Mouse (Mus musculus) duodenum, adult 2 months (tissue): Measurements from ENCODE around the gene Ereg. TPM values are rescaled to one million over a fixed set of nuclear protein-coding genes. Genes with fewer than 3 reads are reported as not detected.

ENCODE experiments used
- polyA plus RNA-seq: library from polyadenylated mRNA; depleted of rRNA; stranded (reverse); fragments of >200 nt; gene quantifications from 2 replicates; pipeline ENCODE4 v1.2.3, GENCODE M21; 2012; ENCODE audit warnings: low replicate concordance; rRNA removed

Gene Ereg
- polyA plus RNA-seq: 0.65 and 0.77 TPM in 2 replicates

DNA sequence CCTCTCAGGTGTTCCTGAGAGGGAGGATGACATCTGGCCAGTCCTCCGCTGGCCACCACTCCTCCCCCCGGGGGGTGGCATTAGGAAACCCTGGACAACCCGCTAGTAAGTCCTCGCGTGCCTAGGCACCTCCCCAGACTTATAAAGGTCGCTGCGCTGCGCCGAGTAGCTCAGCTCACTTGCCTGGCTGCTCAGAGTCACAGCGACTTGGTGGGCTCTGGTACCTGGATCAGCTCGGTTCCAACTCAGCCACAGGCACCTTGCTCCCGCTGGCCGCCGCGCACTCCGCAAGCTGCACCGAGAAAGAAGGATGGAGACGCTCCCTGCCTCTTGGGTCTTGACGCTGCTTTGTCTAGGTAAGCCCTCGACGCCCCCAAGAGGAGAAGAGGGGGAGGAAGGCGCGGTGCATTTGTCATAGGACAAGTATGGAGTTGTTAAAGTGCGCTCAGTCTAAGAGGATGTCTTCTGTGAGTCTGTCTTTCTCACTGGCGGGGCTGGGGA lies at the start of gene Ereg:
Ereg (plus strand) TSS at position 173 of the 501 bp plus-strand sequence.

DNA sequence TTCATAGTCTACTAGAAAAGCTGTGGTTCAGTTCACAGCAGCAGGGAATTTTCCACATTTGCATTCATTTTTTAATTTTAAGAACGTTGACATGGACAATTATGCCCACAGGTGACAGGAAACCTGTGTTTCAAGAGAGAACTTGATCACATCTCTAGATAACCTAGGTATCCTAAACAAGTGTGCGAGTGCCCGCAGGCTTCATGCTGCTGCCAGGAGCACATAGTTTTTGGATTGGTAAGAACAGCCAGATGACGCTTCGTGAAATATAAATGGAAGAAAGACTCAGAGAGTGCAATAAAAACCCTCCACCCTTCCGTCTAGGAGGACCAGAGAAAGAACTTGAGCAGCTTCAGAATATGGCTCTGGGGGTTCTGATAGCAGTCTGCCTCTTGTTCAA lies 47.3 kb upstream of the Ereg start, which contains the start of gene Epgn:
Epgn (plus strand) TSS at position 301 of the 400 bp plus-strand sequence.

DNA sequence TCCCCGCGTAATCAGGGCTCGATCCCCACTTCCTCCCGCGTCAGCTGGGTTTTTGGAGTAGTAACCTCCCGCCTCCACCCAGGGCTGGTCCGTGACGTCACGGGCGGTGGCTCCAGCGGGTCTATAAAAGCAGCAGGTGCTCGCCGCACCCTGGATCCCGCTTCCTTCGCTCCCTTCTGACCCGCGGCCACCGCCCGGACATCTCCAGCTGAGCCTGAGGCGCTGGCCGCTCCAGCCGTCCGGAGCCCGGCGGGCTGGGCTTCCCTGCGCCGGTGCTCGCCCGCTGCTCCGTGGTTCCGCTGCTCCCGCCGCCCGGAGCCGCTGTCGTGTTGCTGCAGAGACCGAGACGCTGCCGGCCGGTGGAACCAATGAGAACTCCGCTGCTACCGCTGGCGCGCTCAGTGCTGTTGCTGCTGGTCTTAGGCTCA lies 65.0 kb downstream of the Ereg start, which contains the start of gene Areg:
Areg (plus strand) TSS at position 154 of the 428 bp plus-strand sequence.

Other genes with a start within 250 kb of the Ereg start
- gene Cxcl1, start 183.4 kb upstream of the Ereg start, polyA plus RNA-seq: 0.92 and 2.2 TPM in 2 replicates
- gene Cxcl2, start 170.8 kb upstream of the Ereg start, polyA plus RNA-seq: 0.04 and 2.0 TPM in 2 replicates
- 28.6 and 61.9 TPM in 2 replicates for gene Mthfd2l, start 143.5 kb upstream of the Ereg start, polyA plus RNA-seq
- not detected in 2 replicates for gene Epgn, start 47.2 kb upstream of the Ereg start, polyA plus RNA-seq
- 44.6 and 76.7 TPM in 2 replicates for gene Areg, start 65.0 kb downstream of the Ereg start, polyA plus RNA-seq